Mouse (Mus musculus): ENCODE results near the gene Defa31. TPM values are rescaled to one million over a fixed set of nuclear protein-coding genes. Genes with fewer than 3 reads are reported as not detected.
"Not testable (repeated sequence)": the region's sequence is repeated elsewhere in the genome, so short reads cannot be mapped to it uniquely, and the experiment has no call there.

Defa31 gene
- polyA plus RNA-seq (2015; fragmentation: Nextera tagmentation; extraction: Ambion mirVana): not detected in 2 replicates

GRCm38 (mm10) chr8:21191314-21191713 is at the start of gene Defa31:
Defa31 (plus strand) TSS chr8:21191614.
- H3K4me3 ChIP-seq; H3K27me3 ChIP-seq; H3K4me2 ChIP-seq; H3K9me3 ChIP-seq; ATAC-seq (ENCODE audit: low read depth); H3K4me1 ChIP-seq (replicated peaks); H3K9ac ChIP-seq; H3K36me3 ChIP-seq; H3K27ac ChIP-seq (replicated peaks): not testable (repeated sequence)
- no CpG with 5 or more reads among the region's 1 CpGs for WGBS

- not testable (repeated sequence) for H3K27ac ChIP-seq (replicated peaks); ATAC-seq (ENCODE audit: low read depth); H3K9me3 ChIP-seq; H3K36me3 ChIP-seq; H3K9ac ChIP-seq; H3K4me1 ChIP-seq (replicated peaks); H3K4me3 ChIP-seq; H3K4me2 ChIP-seq; H3K27me3 ChIP-seq
- WGBS: no CpG with 5 or more reads among the region's 1 CpGs
These were observed 29.4 kb upstream of the Defa31 start, which contains the start of gene Defa22 for GRCm38 (mm10) chr8:21161977-21162376. Defa22 (plus strand) TSS chr8:21162277.

- not testable (repeated sequence) for H3K9me3 ChIP-seq; H3K27ac ChIP-seq (replicated peaks); H3K4me1 ChIP-seq (replicated peaks); ATAC-seq (ENCODE audit: low read depth); H3K4me2 ChIP-seq; H3K36me3 ChIP-seq; H3K4me3 ChIP-seq; H3K9ac ChIP-seq; H3K27me3 ChIP-seq
- no CpG with 5 or more reads among the region's 1 CpGs for WGBS
These were observed 9.8 kb downstream of the Defa31 start, which contains the start of gene Gm15293 for GRCm38 (mm10) chr8:21201261-21201660. Gm15293 (plus strand) TSS chr8:21201561.

Other genes with a start within 250 kb of the Defa31 start
- not detected in 2 replicates for gene AY761185, start 246.9 kb upstream of the Defa31 start, polyA plus RNA-seq (2015; fragmentation: Nextera tagmentation; extraction: Ambion mirVana)
- gene Defa21, start 166.1 kb upstream of the Defa31 start, polyA plus RNA-seq (2015; fragmentation: Nextera tagmentation; extraction: Ambion mirVana): not detected in 2 replicates
- gene Defa23, start 136.6 kb upstream of the Defa31 start, polyA plus RNA-seq (2015; fragmentation: Nextera tagmentation; extraction: Ambion mirVana): not detected in 2 replicates
- not detected in 2 replicates for gene Defa35, start 126.6 kb upstream of the Defa31 start, polyA plus RNA-seq (2015; fragmentation: Nextera tagmentation; extraction: Ambion mirVana)
- gene Defa25, start 107.2 kb upstream of the Defa31 start, polyA plus RNA-seq (2015; fragmentation: Nextera tagmentation; extraction: Ambion mirVana): not detected in 2 replicates
- gene Gm14851, start 95.6 kb upstream of the Defa31 start, polyA plus RNA-seq (2015; fragmentation: Nextera tagmentation; extraction: Ambion mirVana): not detected in 2 replicates
- not detected in 2 replicates for gene Defa30, start 57.0 kb upstream of the Defa31 start, polyA plus RNA-seq (2015; fragmentation: Nextera tagmentation; extraction: Ambion mirVana)
- not detected in 2 replicates for gene Defa22, start 29.3 kb upstream of the Defa31 start, polyA plus RNA-seq (2015; fragmentation: Nextera tagmentation; extraction: Ambion mirVana)
- not detected in 2 replicates for gene Gm15293, start 9.9 kb downstream of the Defa31 start, polyA plus RNA-seq (2015; fragmentation: Nextera tagmentation; extraction: Ambion mirVana)
- not detected in 2 replicates for gene Gm15292, start 58.1 kb downstream of the Defa31 start, polyA plus RNA-seq (2015; fragmentation: Nextera tagmentation; extraction: Ambion mirVana)
- not detected in 2 replicates for gene Defa27, start 123.9 kb downstream of the Defa31 start, polyA plus RNA-seq (2015; fragmentation: Nextera tagmentation; extraction: Ambion mirVana)
- not detected in 2 replicates for gene Defa29, start 135.4 kb downstream of the Defa31 start, polyA plus RNA-seq (2015; fragmentation: Nextera tagmentation; extraction: Ambion mirVana)
- gene Defa2, start 186.9 kb downstream of the Defa31 start, polyA plus RNA-seq (2015; fragmentation: Nextera tagmentation; extraction: Ambion mirVana): not detected in 2 replicates
- gene Defa33, start 200.2 kb downstream of the Defa31 start, polyA plus RNA-seq (2015; fragmentation: Nextera tagmentation; extraction: Ambion mirVana): not detected in 2 replicates
- not detected in 2 replicates for gene Defa36, start 235.8 kb downstream of the Defa31 start, polyA plus RNA-seq (2015; fragmentation: Nextera tagmentation; extraction: Ambion mirVana)

Measured in neural tube, embryonic 13.5 days (tissue).